Mouse (Mus musculus) intestine, embryonic 14.5 days (tissue): Measurements from ENCODE around the gene Myh2. TPM values are rescaled to one million over a fixed set of nuclear protein-coding genes. Genes with fewer than 3 reads are reported as not detected.

Source experiments
- ATAC-seq: fragments of 200-750 bp; cut with Nextera tagmentation; replicated peaks from 2 replicates; pipeline ENCODE4 v1.8.0; 2017; ENCODE audit warnings: low read depth, moderate number of reproducible peaks, moderate TSS enrichment, moderate library complexity; ENCODE audit not compliant: low FRiP score, low TSS enrichment
- DNase-seq: peaks from one replicate; pipeline ENCODE4 v3.0.0-alpha.2; 2018; ENCODE audit warnings: low spot score
- H3K27ac ChIP-seq: fragments of 300-500 bp; sonication (generic); 2 replicates; pipeline ENCODE4 v1.5.1; 2014; ENCODE audit warnings: low read depth, mild to moderate bottlenecking, control low read depth
- H3K27me3 ChIP-seq: fragments of 300-500 bp; sonication (generic); replicated peaks from 2 replicates; pipeline ENCODE4 v1.6.1; 2014; ENCODE audit warnings: low read length, control low read depth; ENCODE audit not compliant: control insufficient read depth, insufficient read depth
- H3K36me3 ChIP-seq: fragments of 300-500 bp; sonication (generic); 2 replicates; pipeline ENCODE4 v1.6.1; 2014; ENCODE audit warnings: low read length, control low read depth; ENCODE audit not compliant: control insufficient read depth, insufficient read depth
- H3K4me1 ChIP-seq: fragments of 300-500 bp; sonication (generic); replicated peaks from 2 replicates; pipeline ENCODE4 v1.6.1; 2014; ENCODE audit warnings: low read length, control low read depth, mixed read lengths; ENCODE audit not compliant: control insufficient read depth, insufficient read depth
- H3K4me2 ChIP-seq: fragments of 300-500 bp; sonication (generic); 2 replicates; pipeline ENCODE4 v1.6.1; 2014; ENCODE audit warnings: low read length
- H3K4me3 ChIP-seq: fragments of 300-500 bp; sonication (generic); 2 replicates; pipeline ENCODE4 v1.5.1; 2014; ENCODE audit warnings: low read depth, low read length, control low read depth, mixed read lengths
- H3K9ac ChIP-seq: fragments of 300-500 bp; sonication (generic); 2 replicates; pipeline ENCODE4 v1.6.1; 2014; ENCODE audit warnings: mild to moderate bottlenecking, low read length
- H3K9me3 ChIP-seq: fragments of 300-500 bp; sonication (generic); 2 replicates; pipeline ENCODE4 v1.6.1; 2016; ENCODE audit warnings: low read length, control low read depth; ENCODE audit not compliant: control insufficient read depth
- WGBS: fragments of 180-500 bp; shearing (Covaris S2); extraction: QIAGEN DNeasy Blood & Tissue Kit; methylation state at CpG from one replicate; pipeline ENCODE4 v1.1.7; 2014; 5-methylcytosine and 5-hydroxymethylcytosine counted together
- polyA plus RNA-seq: library from polyadenylated mRNA; unstranded; fragments of >200 nt; fragmentation: Nextera tagmentation; extraction: Ambion mirVana; gene quantifications from 2 replicates; pipeline ENCODE4 v1.2.1, GENCODE M21; 2014

The Myh2 gene
- polyA plus RNA-seq, 1 experiment from 2014 or later = 0.05 TPM

DNA sequence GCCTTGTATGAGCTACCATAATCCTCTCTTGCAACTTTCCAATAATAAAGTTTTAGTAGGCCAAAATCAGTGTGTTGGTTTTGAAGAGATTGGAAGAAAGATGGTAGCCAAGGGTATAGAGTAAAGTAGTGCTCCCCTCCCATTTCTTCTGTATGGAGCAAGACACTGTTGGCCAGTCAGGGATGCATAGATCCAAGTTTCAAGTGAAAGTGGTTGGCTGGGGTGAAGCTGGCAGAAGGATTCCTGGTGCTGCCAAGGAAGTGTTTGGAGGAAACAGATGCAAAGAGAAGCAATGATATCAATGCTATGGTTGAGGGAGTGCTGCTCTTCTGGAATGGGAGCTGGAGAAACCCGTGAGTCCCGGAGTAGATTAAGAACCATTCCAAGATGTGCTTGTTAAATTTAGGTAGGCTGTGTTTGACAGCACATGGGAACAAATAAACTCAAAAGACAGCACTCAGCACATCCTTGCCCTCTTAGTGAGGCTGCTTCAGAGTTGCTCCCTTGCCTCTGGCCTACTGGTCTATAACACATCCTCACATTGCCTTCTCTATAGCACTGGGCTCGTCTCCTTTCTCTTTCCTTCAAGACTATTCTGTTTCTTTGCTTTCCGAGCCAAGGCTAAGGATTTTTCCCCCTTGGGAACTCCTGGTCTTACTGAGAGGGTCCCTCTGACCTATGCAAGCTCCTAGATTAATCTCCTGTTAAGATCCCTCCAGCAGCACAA is 22.4 kb upstream of the Myh2 start:
- no peaks in the 10 kb centered on the region for H3K9me3 ChIP-seq
- no peak overlapping the region for H3K4me2 ChIP-seq
- WGBS = 76% methylated on average over 4 of the region's 4 CpGs
- H3K27me3 ChIP-seq = no peaks in the 10 kb centered on the region
- H3K4me3 ChIP-seq = no peak overlapping the region
- DNase-seq = no peak
- H3K9ac ChIP-seq = no peak overlapping the region
- ATAC-seq = no peak
- H3K36me3 ChIP-seq = no peaks in the 10 kb centered on the region
- no peaks in the 10 kb centered on the region for H3K4me1 ChIP-seq
- no peak overlapping the region for H3K27ac ChIP-seq

GRCm38 (mm10) chr11:67150237-67150636 is 20.6 kb upstream of the Myh2 start:
- H3K4me3 ChIP-seq = no peak overlapping the region
- no peak overlapping the region for H3K27ac ChIP-seq
- no peak for ATAC-seq
- H3K9ac ChIP-seq = no peak overlapping the region
- H3K27me3 ChIP-seq = no peaks in the 10 kb centered on the region
- DNase-seq = no peak
- 93% methylated on average over 2 of the region's 2 CpGs for WGBS
- H3K36me3 ChIP-seq = no peaks in the 10 kb centered on the region
- H3K4me2 ChIP-seq = no peak overlapping the region
- no peaks in the 10 kb centered on the region for H3K9me3 ChIP-seq
- H3K4me1 ChIP-seq = no peaks in the 10 kb centered on the region

- Histone ChIP-seq H3K36me3 (no peaks in the 10 kb centered on the region), H3K9me3 (no peaks in the 10 kb centered on the region), H3K27ac (no peak overlapping the region), H3K27me3 (no peaks in the 10 kb centered on the region), H3K4me3 (no peak overlapping the region), H3K4me2 (no peak overlapping the region), H3K9ac (no peak overlapping the region), H3K4me1 (no peaks in the 10 kb centered on the region)
- 77% methylated on average over 3 of the region's 3 CpGs for WGBS
- ATAC-seq = no peak
- no peak for DNase-seq
These were observed 19.7 kb upstream of the Myh2 start for GRCm38 (mm10) chr11:67151159-67151558.

GRCm38 (mm10) chr11:67151651-67152630 is 18.9 kb upstream of the Myh2 start:
- Histone ChIP-seq H3K27ac (no peak overlapping the region), H3K4me3 (no peak overlapping the region), H3K9ac (no peak overlapping the region), H3K4me2 (no peak overlapping the region), H3K36me3 (no peaks in the 10 kb centered on the region), H3K9me3 (no peaks in the 10 kb centered on the region), H3K4me1 (no peaks in the 10 kb centered on the region), H3K27me3 (no peaks in the 10 kb centered on the region)
- WGBS = 85% methylated on average over 16 of the region's 16 CpGs
- no peak for ATAC-seq
- no peak for DNase-seq

DNA sequence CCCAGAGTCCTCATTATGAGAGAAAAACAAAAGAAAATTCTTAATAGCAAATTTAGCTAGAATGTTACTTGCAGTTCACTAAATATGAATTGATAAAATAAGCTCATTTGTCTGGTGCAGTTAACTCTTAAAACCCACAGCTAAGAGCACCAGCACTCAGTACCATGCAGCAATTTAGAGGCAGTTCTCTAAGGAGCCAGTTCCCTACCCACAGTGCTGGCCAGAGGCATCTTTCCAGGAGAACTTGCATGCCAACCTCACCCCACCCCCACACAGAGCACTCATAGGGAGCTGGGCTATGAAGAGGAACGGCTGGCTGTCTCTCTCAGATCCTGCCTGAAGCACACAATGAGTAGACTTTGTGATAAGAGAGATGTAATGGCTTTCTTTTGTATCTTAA is 17.7 kb upstream of the Myh2 start:
- Histone ChIP-seq H3K27ac (no peak overlapping the region), H3K9me3 (no peaks in the 10 kb centered on the region), H3K36me3 (no peaks in the 10 kb centered on the region), H3K4me1 (no peaks in the 10 kb centered on the region), H3K27me3 (no peaks in the 10 kb centered on the region), H3K4me2 (no peak overlapping the region), H3K4me3 (no peak overlapping the region), H3K9ac (no peak overlapping the region)
- ATAC-seq = no peak
- no peak for DNase-seq
- WGBS = 19% methylated on average over 1 of the region's 1 CpGs

DNA sequence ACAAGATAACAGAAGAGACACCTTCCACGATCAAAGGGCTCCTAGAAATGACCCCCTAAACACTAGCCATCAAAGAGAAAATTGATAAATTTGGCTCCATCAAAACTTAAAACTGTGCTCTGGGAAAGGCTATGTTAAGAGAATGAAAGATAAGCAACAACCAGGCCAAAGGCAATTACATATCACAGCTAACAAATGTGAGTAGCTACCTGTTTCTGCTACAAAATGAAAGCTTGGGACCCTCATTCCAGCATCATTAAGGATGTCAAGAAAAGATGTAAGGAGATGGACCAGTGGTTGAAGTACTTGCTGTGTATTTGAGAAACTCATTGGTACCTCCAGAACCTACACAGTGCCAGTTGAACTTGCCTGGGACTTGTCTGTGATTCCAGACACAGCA is 17.0 kb upstream of the Myh2 start:
- H3K4me1 ChIP-seq = no peaks in the 10 kb centered on the region
- WGBS = 79% methylated on average over 1 of the region's 1 CpGs
- no peak overlapping the region for H3K4me3 ChIP-seq
- H3K9ac ChIP-seq = no peak overlapping the region
- no peaks in the 10 kb centered on the region for H3K9me3 ChIP-seq
- no peak overlapping the region for H3K4me2 ChIP-seq
- no peaks in the 10 kb centered on the region for H3K36me3 ChIP-seq
- ATAC-seq (no peak), DNase-seq (no peak)
- H3K27me3 ChIP-seq = no peaks in the 10 kb centered on the region
- H3K27ac ChIP-seq = no peak overlapping the region

GRCm38 (mm10) chr11:67155650-67156049 is 15.2 kb upstream of the Myh2 start:
- DNase-seq (no peak), ATAC-seq (no peak)
- H3K27me3 ChIP-seq = no peaks in the 10 kb centered on the region
- no peaks in the 10 kb centered on the region for H3K9me3 ChIP-seq
- no peak overlapping the region for H3K9ac ChIP-seq
- no peak overlapping the region for H3K4me2 ChIP-seq
- H3K36me3 ChIP-seq = no peaks in the 10 kb centered on the region
- 82% methylated on average over 2 of the region's 2 CpGs for WGBS
- H3K4me1 ChIP-seq = no peaks in the 10 kb centered on the region
- no peak overlapping the region for H3K27ac ChIP-seq
- no peak overlapping the region for H3K4me3 ChIP-seq

GRCm38 (mm10) chr11:67160131-67160530 is 10.7 kb upstream of the Myh2 start:
- 81% methylated on average over 3 of the region's 3 CpGs for WGBS
- ATAC-seq = no peak
- Histone ChIP-seq H3K36me3 (no peaks in the 10 kb centered on the region), H3K9ac (no peak overlapping the region), H3K27ac (no peak overlapping the region), H3K4me2 (no peak overlapping the region), H3K27me3 (no peaks in the 10 kb centered on the region), H3K4me3 (no peak overlapping the region), H3K4me1 (no peaks in the 10 kb centered on the region), H3K9me3 (no peaks in the 10 kb centered on the region)
- no peak for DNase-seq
